Mouse (Mus musculus): ENCODE results near the gene Klf1. TPM values are rescaled to one million over a fixed set of nuclear protein-coding genes. Genes with fewer than 3 reads are reported as not detected.

The Klf1 gene
- total and polyA plus RNA-seq, 3 experiments = 0.20 to 0.38 (median 0.24) TPM

DNA sequence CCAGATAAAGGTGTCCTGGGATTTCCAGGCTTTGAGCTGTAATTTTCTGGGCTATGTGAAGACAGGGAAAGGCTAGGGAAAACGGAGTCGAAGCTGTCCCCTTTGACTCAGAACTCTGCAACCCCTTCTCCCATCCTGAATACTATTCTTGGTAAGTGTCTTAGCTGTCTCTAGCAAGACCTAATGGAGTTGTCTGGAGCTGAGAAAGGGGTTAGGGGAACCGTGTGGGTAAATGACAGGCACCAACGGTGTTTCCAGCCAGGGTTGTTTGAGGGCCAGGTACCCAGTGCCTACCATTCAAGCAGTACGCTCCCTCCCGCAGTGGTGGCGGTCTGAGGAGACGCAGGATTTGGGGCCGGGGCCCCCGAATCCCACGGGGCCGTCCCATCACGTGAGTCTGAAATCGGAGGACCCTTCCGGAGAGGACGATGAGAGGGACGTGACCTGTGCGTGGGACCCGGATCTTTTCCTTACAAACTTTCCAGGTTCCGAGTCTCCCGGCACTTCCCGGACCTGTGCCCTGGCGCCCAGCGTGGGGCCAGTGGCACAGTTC, 715 bp downstream of the Klf1 start:
- Histone ChIP-seq H3K36me3 (replicated peaks in 1 of 2; ENCODE audit: control insufficient read depth in 1 of 2, insufficient read depth in 1 of 2, low read length in 1 of 2) (no peaks in the 10 kb centered on the region), H3K9ac (ENCODE audit: insufficient read depth, low read depth) (peak overlapping the region; percentile 63), H3K9me3 (replicated peaks; ENCODE audit: low read length) (no peaks in the 10 kb centered on the region), H3K79me2 (replicated peaks; ENCODE audit: control insufficient read depth, extremely low read depth, insufficient read depth, poor library complexity, severe bottlenecking) (no peaks in the 10 kb centered on the region), H3K4me1 (ENCODE audit: control insufficient read depth in 1 of 2, insufficient read depth in 2 of 2) (peaks cover 2 to 10% of the 10 kb centered on the region in 2 experiments; a peak in 2 of 4 replicates), H3K4me3 (replicated peaks in 1 of 3; ENCODE audit: low read depth in 2 of 3, low read length in 2 of 3, poor library complexity in 1 of 3) (peak overlapping the region; percentile 61 to 79 (median 63)), H3K27me3 (replicated peaks) (peaks cover 21% of the 10 kb centered on the region), H3K27ac (ENCODE audit: insufficient read depth, low read depth) (no peak overlapping the region), H3K4me2 (ENCODE audit: insufficient read depth, low read depth, poor library complexity, severe bottlenecking) (peak overlapping the region; percentile 86)
- no peak for DNase-seq (ENCODE audit: extremely low read depth)
- TF ChIP-seq BHLHE40 (IDR thresholded peaks at IDR 0.05; ENCODE audit: low read depth, low read length) = peak; percentile 87
- peak; percentile 32 for TF ChIP-seq USF1 (IDR thresholded peaks at IDR 0.05; ENCODE audit: low read depth, low read length)
- no peak for TF ChIP-seq ZKSCAN1 (IDR thresholded peaks at IDR 0.05; ENCODE audit: borderline replicate concordance, low read depth, low read length)
- dilution Hi-C loops (cut with MboI; ENCODE audit: extremely low pct_ligation_motif_present, extremely low pct_unique_long_range_greater_than_20kb, low sequenced_read_pairs) = no loop called here
- in situ Hi-C loops (cut with MboI; ENCODE audit: low pct_ligation_motif_present, low pct_unique_long_range_greater_than_20kb, low sequenced_read_pairs) = no loop called here

DNA sequence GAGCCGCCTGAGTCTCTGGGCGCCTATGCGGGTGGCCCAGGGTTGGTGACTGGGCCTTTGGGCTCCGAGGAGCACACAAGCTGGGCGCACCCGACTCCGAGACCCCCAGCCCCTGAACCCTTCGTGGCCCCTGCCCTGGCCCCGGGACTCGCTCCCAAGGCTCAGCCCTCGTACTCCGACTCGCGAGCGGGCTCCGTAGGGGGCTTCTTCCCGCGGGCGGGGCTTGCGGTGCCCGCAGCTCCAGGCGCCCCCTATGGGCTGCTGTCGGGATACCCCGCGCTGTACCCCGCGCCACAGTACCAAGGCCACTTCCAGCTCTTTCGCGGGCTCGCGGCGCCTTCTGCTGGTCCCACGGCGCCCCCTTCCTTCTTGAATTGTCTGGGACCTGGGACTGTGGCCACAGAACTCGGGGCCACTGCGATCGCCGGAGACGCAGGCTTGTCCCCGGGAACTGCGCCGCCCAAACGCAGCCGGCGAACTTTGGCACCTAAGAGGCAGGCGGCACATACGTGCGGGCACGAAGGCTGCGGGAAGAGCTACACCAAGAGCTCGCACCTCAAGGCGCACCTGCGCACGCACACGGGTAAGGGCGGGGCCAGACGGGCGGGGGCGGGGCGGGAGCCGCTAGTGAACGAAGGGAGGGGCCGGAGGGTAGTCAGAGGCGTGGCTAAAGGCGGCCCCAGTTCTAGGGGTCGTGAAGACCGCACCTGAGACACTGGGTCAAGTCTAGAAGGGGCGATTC, 1.4 kb downstream of the Klf1 start:
- Histone ChIP-seq H3K27ac (ENCODE audit: insufficient read depth, low read depth) (peak overlapping the region; percentile 41), H3K27me3 (replicated peaks) (peaks cover 21% of the 10 kb centered on the region), H3K9me3 (replicated peaks; ENCODE audit: low read length) (no peaks in the 10 kb centered on the region), H3K36me3 (replicated peaks in 1 of 2; ENCODE audit: control insufficient read depth in 1 of 2, insufficient read depth in 1 of 2, low read length in 1 of 2) (no peaks in the 10 kb centered on the region), H3K79me2 (replicated peaks; ENCODE audit: control insufficient read depth, extremely low read depth, insufficient read depth, poor library complexity, severe bottlenecking) (no peaks in the 10 kb centered on the region), H3K4me2 (ENCODE audit: insufficient read depth, low read depth, poor library complexity, severe bottlenecking) (peak overlapping the region; percentile 86), H3K9ac (ENCODE audit: insufficient read depth, low read depth) (peak overlapping the region; percentile 63), H3K4me3 (replicated peaks in 1 of 3; ENCODE audit: low read depth in 2 of 3, low read length in 2 of 3, poor library complexity in 1 of 3) (peak overlapping the region; percentile 61 to 79 (median 63)), H3K4me1 (ENCODE audit: control insufficient read depth in 1 of 2, insufficient read depth in 2 of 2) (peaks cover 4 to 13% of the 10 kb centered on the region in 2 experiments; a peak in 3 of 4 replicates)
- DNase-seq (ENCODE audit: extremely low read depth) = peak; percentile 70
- in situ Hi-C loops (cut with MboI; ENCODE audit: low pct_ligation_motif_present, low pct_unique_long_range_greater_than_20kb, low sequenced_read_pairs) = no loop called here
- dilution Hi-C loops (cut with MboI; ENCODE audit: extremely low pct_ligation_motif_present, extremely low pct_unique_long_range_greater_than_20kb, low sequenced_read_pairs) = no loop called here
- peak; percentile 47; the same call in 1 of the 2 replicates for TF ChIP-seq TCF12 (IDR thresholded peaks at IDR 0.05; ENCODE audit: low read depth, low read length)
- no peak for TF ChIP-seq POLR2AphosphoS2 (IDR thresholded peaks at IDR 0.05; ENCODE audit: low read depth, low read length)
- TF ChIP-seq MAX (IDR thresholded peaks at IDR 0.05; ENCODE audit: low read length) = peak; percentile 43; the same call in 1 of the 2 replicates
- peak; percentile 70 for TF ChIP-seq RAD21 (IDR thresholded peaks at IDR 0.05; ENCODE audit: low read depth, low read length)
- 0 out of 2 replicates have a peak, but pooled peaks have one; percentile 39 for TF ChIP-seq IRF4 (IDR thresholded peaks at IDR 0.05; ENCODE audit: low read depth, low read length)
- TF ChIP-seq MAFK (IDR thresholded peaks at IDR 0.05; ENCODE audit: insufficient replicate concordance, low read length) = no peak
- peak; percentile 53 for TF ChIP-seq POLR2A (IDR thresholded peaks at IDR 0.05; ENCODE audit: low read depth, low read length)
- TF ChIP-seq CTCF (conservative IDR thresholded peaks at IDR 0.05 in 1 of 2, IDR thresholded peaks at IDR 0.05 in 1 of 2; ENCODE audit: low read depth in 2 of 2, low read length in 2 of 2) = peak in 1 of 2 experiments; percentile 98; a peak in 2 of 4 replicates
- no peak for TF ChIP-seq JUN (IDR thresholded peaks at IDR 0.05; ENCODE audit: insufficient read depth, low read depth, low read length)
- peak; percentile 50 for TF ChIP-seq SMC3 (IDR thresholded peaks at IDR 0.05; ENCODE audit: low read depth, low read length)
- peak; percentile 50 for TF ChIP-seq HCFC1 (IDR thresholded peaks at IDR 0.05; ENCODE audit: low read depth, low read length)
- TF ChIP-seq NELFE (IDR thresholded peaks at IDR 0.05; ENCODE audit: low read depth, low read length) = peak; percentile 35
- TF ChIP-seq UBTF (IDR thresholded peaks at IDR 0.05; ENCODE audit: low read depth, low read length) = peak; percentile 60; the same call in 1 of the 2 replicates
- peak; percentile 63; the same call in 1 of the 2 replicates for TF ChIP-seq MAZ (IDR thresholded peaks at IDR 0.05; ENCODE audit: low read depth, low read length)
- TF ChIP-seq MEF2A (IDR thresholded peaks at IDR 0.05; ENCODE audit: borderline replicate concordance, low read depth, low read length) = 0 out of 2 replicates have a peak, but pooled peaks have one; percentile 27
- TF ChIP-seq SIN3A (IDR thresholded peaks at IDR 0.05; ENCODE audit: low read length) = no peak
- TF ChIP-seq NRF1 (IDR thresholded peaks at IDR 0.05; ENCODE audit: low read depth, low read length) = peak; percentile 77
- TF ChIP-seq ELF1 (IDR thresholded peaks at IDR 0.05; ENCODE audit: low read depth, low read length) = peak; percentile 55; the same call in 1 of the 2 replicates
